Mouse (Mus musculus) hindlimb bud, embryonic 11.5 days (tissue): ENCODE results near the gene Ski.

Source experiments
- DNase-seq: peaks from one replicate; pipeline ENCODE4 v3.0.0-alpha.2; 2012; ENCODE audit warnings: low read depth, low spot score; ENCODE audit errors: extremely low spot score

Ski gene

DNA sequence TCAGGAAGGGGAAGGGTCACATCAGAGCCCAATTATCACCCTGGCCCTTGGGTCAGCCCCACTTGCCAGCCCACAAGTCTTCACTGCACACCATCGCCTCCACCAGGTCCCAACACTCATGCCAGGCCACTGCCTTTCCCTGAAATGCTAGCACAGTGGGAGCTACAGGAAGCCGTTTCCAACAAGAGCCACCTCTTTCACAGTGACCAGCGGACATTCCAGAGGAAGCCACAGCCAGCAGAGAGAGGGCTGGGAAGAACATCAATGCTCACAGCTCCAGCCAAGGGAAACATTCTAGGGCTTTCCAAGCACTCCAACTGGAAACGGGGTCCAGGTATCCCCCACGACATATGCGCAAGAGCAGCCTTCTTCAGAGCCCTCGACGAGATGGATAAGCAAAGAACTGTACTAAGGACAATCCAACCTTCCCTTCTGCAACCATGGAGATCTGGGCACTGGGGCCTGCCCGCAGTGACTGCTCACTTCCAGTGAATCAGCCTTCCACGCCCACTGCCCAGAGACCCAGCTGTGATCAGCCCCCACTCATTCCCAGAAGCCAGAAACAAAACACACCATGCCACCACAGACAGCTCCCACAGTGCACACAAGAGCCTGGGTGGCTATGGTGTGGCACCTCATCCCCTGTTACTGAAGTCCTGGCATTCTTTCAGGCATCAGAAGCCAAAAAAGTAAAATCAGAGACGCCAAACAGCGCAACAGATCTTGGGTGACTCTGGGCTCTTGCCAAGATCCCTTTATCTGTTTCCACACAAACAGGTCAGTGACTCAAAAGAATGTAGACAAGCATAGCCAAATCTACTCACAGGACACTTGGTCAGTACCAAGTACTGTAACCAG is 6.4 kb downstream of the Ski start:
- DNase-seq = no peak

DNA sequence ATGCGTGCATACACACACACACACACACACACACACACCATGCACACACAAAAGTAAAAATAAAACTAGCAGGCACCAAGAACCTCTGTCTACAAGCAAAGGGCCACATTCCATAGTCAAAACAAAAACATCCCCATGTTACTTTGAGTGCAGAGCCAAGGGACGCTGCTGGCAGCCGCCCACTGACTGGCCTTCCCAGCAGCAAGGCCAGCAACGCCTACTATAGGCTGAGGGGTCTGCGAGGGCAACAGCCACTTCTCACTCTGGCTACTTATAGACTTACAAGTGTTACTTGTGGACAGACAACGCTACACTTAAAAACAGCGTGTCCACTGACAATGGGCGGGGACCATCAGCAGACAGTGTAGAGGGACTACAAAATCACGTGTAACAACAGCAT is 7.2 kb downstream of the Ski start:
- DNase-seq = no peak

DNA sequence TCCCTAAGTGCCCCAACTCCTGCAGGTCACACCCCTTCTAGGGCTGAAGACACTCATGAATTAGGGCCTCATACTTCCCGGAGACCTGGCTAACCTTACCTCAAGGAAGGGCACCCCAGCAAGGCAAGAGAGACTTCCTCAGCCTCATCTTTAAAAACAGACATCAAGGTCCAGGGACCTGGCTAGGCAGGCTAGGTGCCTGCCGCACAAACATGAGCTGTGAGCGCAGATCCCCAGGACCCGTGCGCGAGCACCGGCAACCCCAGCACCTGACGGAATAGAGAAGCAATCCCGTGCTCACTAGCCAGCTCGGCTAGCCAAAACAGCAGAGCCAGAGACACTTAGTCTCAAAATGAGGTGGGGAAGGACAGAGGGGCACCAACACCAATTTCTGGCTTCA is 7.6 kb downstream of the Ski start:
- DNase-seq = no peak

DNA sequence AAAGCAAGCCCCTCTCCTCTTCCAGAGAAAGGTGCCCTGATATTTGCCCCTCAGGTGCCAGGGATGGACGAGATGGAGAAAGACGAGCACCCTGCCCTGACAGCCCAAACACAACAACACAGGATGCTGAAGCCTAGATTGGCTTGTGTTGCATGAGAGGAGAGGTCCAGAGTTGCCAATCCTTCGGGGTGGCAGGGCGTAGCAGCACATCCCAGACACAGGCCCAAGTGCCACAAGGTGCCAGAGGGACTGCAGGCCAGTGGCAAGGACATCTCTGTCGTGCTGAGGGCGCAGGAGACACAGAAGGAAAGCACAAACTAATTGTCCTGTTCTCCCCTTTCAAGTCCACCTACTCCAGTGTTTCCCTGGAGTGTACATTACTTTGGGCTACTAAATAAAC is 8.2 kb downstream of the Ski start:
- DNase-seq = no peak

DNA sequence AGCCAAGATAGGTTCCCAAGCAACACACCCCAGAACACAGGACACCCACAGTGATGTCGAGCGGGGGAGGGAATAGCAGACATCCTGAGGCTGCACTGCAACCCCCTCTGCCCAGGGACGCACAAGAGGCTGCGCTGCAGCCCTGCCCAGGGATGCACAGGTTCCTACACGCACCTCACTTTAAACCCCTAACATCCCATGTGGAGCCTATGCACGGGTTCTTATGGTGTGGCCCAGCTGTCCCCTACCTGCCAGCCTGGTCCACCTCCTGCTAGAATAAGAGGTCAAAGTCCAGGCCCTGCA is 8.7 kb downstream of the Ski start:
- no peak for DNase-seq

DNA sequence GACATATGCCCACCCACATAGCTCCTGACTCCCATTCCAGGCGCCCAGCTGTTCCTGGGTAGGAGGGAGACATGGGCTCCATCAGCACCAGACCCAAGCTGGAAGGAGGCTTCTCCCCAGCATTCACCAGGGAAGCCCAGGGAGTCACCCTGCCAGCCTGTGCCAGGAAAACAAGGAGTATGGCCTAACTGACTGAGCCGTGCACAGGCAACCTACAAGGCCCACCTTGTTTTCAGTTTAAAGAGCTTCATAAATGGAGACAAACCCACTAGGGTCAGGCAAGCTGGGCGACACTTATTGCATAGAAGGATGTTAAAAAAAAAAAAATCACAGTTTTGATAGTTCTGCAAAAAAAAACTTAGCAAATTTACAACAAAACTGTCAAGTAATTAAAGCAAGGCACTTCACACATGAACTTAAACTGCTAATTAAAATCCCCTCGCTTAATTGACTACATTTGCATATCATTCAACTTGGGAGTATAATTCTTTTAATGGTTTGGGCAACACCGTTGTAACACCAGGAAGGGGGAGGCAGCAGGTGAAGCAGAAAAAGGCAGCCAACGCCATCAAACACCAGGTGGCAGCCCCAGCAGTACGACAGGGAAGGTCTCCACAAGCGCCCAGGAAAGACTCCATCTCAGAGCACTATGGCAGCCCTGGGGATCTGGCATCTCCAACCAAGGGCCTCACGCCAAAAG is 9.2 kb downstream of the Ski start:
- DNase-seq = no peak

DNA sequence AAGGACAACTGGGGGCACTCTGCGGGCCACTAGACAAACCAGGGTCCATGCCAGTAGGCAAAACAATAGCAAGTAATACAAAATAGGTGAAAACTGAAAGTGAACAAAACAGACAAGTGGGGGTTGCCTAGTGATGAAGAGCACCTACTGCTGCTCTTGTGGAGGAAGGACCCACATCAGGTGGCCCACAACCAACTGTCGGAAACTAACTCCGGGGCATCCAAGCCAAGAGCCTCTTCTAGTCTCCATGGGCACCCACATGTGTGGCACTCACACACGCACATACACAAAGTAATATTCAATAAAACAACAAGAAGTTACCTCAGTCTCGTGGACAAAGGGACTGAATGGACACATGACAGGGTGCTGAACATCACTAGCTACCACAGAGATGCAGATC is 12.9 kb downstream of the Ski start:
- DNase-seq = no peak

DNA sequence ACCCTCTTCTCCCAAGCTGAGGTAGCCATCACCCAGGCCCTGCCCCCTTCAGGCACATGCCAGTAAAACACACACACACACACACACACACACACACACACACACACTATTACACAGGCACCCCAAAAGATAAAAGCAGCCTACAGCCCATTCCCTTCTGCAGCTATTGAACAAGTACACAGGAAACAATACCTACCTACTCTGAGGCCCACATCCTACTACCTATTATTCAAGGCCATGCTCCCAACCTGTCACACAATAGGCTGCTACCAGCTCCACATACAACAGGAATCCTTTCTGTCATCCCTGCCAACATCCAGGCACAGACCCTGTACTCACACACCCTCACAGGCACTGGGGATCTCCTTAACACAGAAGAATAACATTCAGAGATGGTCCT is 13.3 kb downstream of the Ski start:
- no peak for DNase-seq

DNA sequence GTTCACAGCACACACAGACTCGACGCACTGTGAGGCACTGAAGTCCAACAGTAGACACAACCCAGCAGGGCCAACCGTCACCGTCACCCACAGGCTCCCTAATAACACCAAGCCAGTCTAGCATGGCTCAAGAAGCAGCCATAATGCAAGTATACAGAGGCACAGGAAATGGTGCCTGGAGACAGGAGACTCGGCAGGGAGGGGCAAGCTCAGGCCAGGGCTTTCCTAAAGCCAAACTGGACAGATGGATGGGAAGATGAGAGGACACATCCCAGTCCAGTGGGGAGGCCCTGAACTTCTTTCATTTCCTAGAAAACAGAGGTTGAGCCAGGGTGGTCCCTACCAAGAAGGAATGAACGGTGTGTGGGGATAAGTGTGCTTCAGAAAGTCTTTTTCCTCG is 13.8 kb downstream of the Ski start:
- no peak for DNase-seq

DNA sequence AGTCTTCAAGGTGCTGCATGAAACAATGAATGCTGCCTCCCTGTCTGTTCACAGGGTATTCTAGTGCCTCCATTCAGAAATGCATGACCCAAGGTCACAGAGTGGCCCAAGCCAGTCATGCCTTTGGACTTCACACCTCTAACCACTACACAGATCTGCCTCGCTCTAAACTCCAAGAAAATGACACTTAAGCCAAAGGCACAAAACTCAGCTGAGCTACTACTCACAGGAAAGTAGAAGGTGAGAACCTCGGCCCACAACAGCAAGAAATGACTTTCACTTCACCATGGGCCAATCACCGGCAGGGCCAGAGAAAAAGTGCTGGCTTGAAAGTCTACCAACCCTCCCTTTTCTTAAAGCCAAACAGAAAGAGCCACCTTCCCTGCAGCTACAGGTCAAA is 14.6 kb downstream of the Ski start:
- no peak for DNase-seq

DNA sequence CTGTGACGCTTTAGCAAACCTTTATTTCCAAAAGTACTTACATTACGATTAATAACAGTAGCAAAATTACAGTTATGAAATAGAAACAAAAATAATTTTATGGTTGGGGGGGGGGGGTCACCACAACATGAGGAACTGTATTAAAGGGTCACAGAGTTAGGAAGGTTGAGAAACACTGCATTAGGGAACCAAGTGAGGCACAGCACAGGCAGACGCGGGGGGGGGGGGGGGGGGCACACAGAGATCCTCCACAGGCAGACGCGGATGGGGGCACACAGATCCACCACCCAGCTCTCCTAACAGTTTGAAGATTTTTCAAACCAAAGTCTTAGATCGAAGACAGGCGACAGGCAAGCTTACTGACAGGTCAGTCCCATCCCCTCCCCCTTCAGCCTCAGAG is 15.9 kb downstream of the Ski start:
- DNase-seq = no peak

DNA sequence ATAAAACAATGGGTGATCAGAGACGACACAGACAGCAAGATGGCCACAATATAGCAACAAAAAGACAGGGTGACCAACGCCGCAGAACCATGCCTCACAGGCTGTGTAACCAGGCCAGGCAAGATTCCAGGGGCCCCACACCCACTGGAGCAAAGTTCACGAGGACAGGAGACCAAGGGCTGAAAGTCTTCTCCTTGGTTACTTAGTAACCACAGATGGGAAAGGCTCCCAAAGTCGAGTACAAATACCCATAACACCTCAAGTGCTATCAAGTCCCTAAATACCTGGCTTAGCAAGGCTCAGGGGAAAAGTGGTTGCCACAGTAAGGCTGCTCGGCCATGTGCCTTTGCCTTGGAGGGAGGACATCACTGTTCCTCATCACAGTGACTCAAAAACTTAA is 16.5 kb downstream of the Ski start:
- no peak for DNase-seq

DNA sequence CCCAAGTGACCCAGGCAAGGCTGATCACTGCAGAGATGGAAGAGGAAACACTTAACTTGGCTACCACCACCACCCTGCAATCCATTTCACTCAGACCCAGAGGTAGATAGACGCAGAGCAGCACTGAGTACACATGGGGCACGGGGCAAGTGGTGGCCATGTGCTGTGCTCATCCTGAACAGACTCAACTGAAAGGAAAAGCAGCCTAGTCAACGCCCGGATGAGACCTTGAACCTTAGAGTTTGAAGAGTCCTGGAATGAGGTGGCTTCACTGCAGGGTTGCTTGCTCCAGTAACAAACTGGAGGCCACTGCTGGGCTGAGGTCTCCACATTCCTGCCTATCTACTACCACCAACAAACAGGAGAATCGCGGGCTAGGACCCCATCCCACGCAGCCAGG is 20.6 kb downstream of the Ski start:
- no peak for DNase-seq

DNA sequence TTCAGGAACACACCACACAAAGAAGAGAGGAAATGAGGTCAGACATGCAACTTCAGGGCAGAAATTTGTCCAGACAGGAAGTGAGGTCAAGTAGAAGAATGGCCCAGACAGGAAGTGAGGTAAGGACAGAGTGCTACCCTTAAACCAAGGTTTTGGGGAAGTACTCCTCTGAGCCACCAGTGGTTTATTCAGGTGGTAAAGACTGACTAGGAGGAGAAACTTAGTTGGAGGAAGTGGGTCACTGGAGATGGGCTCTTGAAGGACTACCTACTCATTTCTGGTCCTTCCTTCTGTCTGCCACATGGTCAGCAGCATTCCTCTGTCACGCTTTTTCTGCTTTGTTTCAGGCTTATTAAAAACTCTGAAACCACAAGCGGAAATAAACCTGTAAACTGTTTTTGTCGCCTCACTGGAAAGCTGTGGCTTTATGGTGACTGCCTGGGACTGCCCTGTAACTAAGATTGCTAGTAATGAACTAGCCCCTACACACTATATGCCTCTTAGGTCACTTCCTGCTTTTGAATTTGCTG is 21.5 kb downstream of the Ski start:
- DNase-seq = no peak

DNA sequence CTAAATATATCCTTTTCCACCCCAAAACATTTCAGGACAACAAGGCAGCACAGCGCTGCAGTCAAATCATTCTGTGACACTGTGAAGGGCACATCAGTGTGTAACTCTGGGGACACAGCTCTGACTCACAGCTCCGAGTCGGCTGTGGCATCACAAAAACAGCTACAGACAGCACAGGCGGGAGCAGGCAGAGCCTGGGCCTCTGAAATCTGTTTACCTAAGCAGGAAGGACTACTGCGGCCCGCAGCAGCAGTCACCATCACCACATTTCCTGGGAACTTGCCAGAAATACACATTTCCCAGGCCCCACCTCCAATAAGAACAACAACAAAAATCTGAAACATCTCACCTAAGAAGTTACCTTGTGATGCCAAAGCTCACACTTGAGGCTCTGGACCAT is 24.7 kb downstream of the Ski start:
- DNase-seq = no peak

DNA sequence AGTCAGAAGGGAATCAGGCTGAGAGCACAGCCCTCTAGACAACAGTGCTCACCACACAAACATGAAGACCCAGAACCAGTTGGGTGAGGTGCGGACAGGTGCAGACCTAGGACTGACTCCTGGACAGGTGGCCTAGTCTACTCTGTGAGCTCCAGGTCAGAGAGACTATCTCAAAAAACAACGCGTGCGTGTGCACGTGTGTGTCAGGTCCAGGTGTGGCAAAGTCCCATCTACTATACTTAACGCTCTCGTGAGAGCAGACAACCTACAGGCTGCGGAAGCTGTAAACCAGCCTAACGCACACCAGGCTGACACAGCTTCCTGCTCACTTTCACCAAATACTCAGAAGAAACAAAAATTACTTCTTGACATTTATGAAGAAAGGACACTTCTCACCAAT is 27.2 kb downstream of the Ski start:
- DNase-seq = no peak

DNA sequence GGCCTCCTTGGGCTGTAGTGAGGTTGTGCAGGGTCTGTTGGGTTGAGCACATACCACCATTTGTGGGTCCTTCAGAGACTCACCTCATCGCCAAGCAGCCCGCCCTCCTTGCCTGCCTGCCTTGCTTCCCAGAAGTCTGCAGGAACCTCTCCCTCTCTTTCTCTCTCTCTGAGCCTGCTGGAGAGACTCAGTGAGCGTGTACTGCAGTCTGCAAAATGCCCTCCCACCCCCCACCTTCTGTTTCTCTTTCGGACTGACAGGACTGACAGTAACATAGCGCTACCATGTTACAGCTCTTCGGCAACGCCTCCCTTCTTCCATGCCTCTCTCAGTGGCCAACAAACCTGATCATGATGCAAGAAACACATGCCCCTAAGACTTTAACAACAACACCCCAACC is 32.1 kb downstream of the Ski start:
- DNase-seq = no peak

DNA sequence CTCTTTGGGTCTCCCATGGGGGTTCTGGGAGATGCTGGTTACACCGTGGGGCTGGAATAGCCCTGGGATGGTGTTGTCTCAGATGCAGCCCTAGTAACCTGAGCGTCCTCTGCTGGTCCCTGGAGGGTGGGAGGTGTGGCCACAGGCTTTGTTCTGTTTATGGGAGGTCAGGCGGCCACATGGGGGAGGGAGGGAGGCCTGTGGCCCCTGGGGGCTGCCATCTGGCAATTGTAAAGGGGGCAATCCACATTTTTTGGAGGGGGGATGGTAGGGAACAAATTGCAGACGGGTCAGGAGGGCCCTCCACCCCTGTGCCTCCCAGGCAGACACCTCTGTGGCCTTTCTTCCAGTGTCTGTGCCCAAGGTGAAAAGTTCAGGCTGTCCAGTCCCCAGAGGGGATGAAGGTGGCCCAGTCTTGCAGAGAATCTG is 32.7 kb downstream of the Ski start:
- DNase-seq = no peak

DNA sequence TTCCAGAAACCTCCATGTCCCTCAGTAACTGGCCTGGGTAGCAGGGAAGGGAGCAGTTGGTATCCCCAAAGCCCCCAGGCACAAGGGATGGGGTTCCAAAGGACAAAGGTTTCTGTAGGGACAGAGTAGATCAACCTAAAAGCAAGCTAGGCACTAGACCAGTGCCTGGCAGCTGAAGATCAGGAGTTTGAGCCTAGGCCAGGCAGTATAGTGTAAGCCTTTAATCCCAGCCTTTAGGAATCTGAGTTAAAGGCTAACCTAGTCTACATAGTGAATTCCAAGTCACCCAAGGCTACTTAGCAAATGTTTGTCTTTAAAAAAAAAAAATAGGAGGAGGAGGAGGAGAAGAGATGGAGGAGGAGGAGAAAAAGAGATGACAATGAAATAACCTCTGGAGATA is 33.6 kb downstream of the Ski start:
- DNase-seq = no peak

DNA sequence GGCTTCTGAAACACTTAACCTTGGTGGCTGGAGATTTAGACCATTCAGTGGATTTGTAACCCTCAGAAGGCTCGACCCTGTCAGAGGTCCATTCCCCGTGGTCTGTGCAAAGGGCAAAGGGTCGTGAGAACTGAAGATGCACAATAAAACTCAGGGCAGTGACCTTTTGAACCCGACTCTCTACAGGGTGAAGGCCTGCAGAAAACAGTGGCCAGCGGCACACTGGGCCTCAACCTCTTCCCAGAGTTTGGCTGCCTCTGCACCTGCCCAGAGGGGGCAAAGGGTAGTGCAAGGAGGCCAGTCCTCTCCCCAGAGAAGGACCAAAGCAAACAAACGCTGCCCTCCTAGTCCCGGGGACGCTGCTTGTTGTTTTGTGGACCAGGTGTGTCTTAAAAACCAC is 34.1 kb downstream of the Ski start:
- no peak for DNase-seq

DNA sequence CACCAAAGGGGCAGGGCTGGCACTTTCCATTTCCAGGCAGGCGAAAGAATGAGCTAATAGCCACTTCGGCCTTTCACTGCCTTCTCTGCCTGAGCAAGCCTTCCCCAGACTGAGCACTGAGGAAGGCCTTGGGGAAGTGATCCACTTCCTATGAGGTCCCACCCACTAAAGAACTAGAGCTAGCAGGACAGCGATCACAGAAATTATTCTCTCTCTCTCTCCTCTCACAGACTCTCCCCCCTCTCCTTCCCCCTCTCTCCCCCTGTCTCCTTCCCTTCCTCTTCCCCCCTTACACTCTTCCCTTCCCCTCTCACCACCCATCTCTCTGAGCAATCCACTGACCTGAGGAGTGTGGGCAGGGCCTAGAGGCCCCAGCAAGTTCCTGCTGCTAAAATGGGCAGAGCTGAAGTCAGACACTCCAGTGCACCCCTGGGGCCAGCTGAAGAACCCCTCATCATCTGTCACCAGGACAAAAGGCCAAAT is 35.2 kb downstream of the Ski start:
- no peak for DNase-seq

DNA sequence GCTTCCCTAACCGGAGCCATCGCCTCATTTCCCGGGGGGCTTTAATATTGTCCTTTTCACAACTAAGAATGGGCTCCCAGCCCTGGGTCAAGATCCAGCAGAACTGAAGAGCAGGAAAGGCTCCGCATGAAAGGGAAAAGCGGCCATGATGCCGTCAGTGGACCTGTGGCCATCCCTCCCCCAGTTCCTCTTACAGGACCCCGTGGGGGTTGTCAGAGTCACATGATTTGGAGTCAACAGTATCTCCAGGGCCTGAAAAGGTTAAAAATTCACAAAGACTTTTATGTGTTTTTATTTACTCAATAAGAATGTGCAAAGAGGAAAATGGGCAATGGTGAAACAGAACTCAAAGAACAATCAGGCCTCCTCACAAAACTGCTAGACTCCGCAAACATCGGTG is 36.5 kb downstream of the Ski start:
- DNase-seq = no peak
